Mouse (Mus musculus) embryonic facial prominence, embryonic 11.5 days (tissue): Measurements from ENCODE around the gene Ppox. TPM values are rescaled to one million over a fixed set of nuclear protein-coding genes. Genes with fewer than 3 reads are reported as not detected.

Source experiments
- ATAC-seq: fragments of 200-750 bp; cut with Nextera tagmentation; replicated peaks from 2 replicates; pipeline ENCODE4 v1.8.0; 2017; ENCODE audit warnings: low read depth; ENCODE audit not compliant: insufficient number of reproducible peaks, low FRiP score, low TSS enrichment
- DNase-seq: peaks from one replicate; pipeline ENCODE4 v3.0.0-alpha.2; 2015; ENCODE audit warnings: low spot score
- H3K27ac ChIP-seq: fragments of 300-500 bp; sonication (generic); replicated peaks from 2 replicates; pipeline ENCODE4 v1.5.1; 2014; ENCODE audit warnings: mild to moderate bottlenecking, low read depth, low read length, control low read depth
- H3K27me3 ChIP-seq: fragments of 300-500 bp; sonication (generic); 2 replicates; pipeline ENCODE4 v1.6.1; 2014; ENCODE audit warnings: mild to moderate bottlenecking, low read length, moderate library complexity, mixed read lengths; ENCODE audit not compliant: control insufficient read depth, insufficient read depth
- H3K36me3 ChIP-seq: fragments of 300-500 bp; sonication (generic); replicated peaks from 2 replicates; pipeline ENCODE4 v1.6.1; 2014; ENCODE audit warnings: low read depth, mild to moderate bottlenecking, low read length, moderate library complexity, mixed read lengths; ENCODE audit not compliant: control insufficient read depth, insufficient read depth
- H3K4me1 ChIP-seq: fragments of 300-500 bp; sonication (generic); 2 replicates; pipeline ENCODE4 v1.6.1; 2014; ENCODE audit warnings: low read length, mixed read lengths; ENCODE audit not compliant: control insufficient read depth, insufficient read depth
- H3K4me2 ChIP-seq: fragments of 300-500 bp; sonication (generic); 2 replicates; pipeline ENCODE4 v1.6.1; 2014; ENCODE audit warnings: low read depth, mild to moderate bottlenecking, control low read depth, low read length, moderate library complexity
- H3K4me3 ChIP-seq: fragments of 300-500 bp; sonication (generic); 2 replicates; pipeline ENCODE4 v1.5.1; 2014; ENCODE audit warnings: low read depth, low read length, control low read depth
- H3K9ac ChIP-seq: fragments of 300-500 bp; sonication (generic); replicated peaks from 2 replicates; pipeline ENCODE4 v1.6.1; 2014; ENCODE audit warnings: mild to moderate bottlenecking, control low read depth, low read length
- H3K9me3 ChIP-seq: fragments of 300-500 bp; sonication (generic); replicated peaks from 2 replicates; pipeline ENCODE4 v1.6.1; 2016; ENCODE audit warnings: mild to moderate bottlenecking, low read length, inconsistent platforms, mixed read lengths; ENCODE audit not compliant: control insufficient read depth
- WGBS: fragments of 180-500 bp; shearing (Covaris S2); extraction: QIAGEN DNeasy Blood & Tissue Kit; methylation state at CpG from one replicate; pipeline ENCODE4 v1.1.7; 2014; 5-methylcytosine and 5-hydroxymethylcytosine counted together
- polyA plus RNA-seq: library from polyadenylated mRNA; unstranded; fragments of >200 nt; fragmentation: Nextera tagmentation; extraction: Ambion mirVana; gene quantifications from 2 replicates; pipeline ENCODE4 v1.2.1, GENCODE M21; 2014

Gene Ppox
- polyA plus RNA-seq, 1 experiment from 2014 or later, result 58.3 TPM

DNA sequence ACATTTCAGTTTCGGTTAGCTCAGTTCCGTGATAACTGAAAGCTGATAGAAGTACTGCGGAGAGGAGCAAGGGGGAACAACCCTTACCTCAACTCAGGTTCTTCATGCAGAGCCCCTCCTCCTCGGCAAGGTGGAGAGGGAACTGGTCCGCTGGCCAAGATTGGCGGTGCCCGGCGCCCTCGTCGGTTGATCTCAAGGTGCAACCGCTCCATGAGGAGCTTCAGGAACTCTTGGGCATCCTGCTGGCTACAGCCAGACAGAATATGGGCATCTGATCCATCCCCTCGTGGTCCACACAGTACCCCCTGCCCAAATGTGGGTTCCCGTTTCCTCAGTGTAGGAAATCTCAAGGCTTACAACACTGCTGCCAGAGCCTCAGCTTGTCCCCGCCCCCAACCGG is 3.5 kb upstream of the Ppox start:
- no peak overlapping the region for H3K4me2 ChIP-seq
- no peak overlapping the region for H3K27ac ChIP-seq
- ATAC-seq (no peak), DNase-seq (no peak)
- no peak overlapping the region for H3K9ac ChIP-seq
- no peak overlapping the region for H3K4me3 ChIP-seq
- no peaks in the 10 kb centered on the region for H3K27me3 ChIP-seq
- no peaks in the 10 kb centered on the region; the same call in none of the 2 replicates for H3K36me3 ChIP-seq
- H3K9me3 ChIP-seq, result no peaks in the 10 kb centered on the region
- peaks cover 6% of the 10 kb centered on the region; the same call in 1 of the 2 replicates for H3K4me1 ChIP-seq
- WGBS, result 92% methylated on average over 15 of the region's 15 CpGs

DNA sequence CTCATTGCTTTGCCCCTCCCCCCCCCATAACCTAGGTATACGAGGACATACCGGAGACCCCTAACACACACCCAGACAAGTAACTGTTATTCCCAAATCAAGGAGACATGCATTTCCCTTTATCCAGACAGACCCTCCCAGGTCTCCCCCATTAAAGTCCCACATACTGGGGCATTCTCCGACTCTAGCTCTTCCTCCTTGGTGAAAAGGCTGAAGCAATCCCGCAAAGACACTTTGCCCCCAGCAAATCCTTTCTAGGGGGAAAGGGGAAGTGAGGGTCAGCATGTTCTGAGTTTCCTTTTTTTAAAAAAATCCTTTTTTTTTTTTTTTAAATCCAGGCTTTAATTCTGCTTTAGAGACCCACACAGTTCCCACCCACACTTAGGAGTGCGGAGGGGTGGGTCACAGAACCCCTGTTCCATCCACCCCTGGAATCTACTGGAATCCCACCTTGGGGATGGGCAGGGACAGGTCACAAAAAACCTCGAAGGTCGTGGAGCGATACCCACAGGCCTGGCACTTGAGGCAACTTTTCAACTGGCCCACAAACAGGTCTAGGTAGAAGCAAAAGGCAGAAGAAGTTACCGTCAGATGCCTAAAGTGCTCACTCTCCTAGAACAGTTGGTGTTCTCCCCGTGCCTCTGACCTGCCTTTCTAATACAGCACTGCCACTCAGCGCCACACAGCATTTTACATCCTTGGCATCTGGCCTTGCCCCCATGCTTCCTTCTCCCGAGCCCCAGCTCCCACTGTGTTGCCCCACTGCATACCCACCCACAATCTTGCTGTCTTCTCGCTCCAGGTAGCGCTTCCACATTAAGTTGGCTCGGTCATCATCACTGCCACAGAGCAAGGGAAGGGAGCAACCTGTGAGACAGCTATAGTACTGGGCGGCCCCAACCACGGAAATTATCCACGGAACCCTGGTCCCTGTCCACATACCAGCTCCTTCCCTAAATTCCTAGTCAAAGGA is 2.5 kb upstream of the Ppox start:
- Histone ChIP-seq H3K4me3 (no peak overlapping the region), H3K27ac (no peak overlapping the region), H3K9me3 (no peaks in the 10 kb centered on the region), H3K36me3 (no peaks in the 10 kb centered on the region), H3K27me3 (no peaks in the 10 kb centered on the region), H3K4me1 (peaks cover 6% of the 10 kb centered on the region; the same call in 1 of the 2 replicates), H3K4me2 (no peak overlapping the region), H3K9ac (no peak overlapping the region)
- DNase-seq (no peak), ATAC-seq (no peak)
- 93% methylated on average over 18 of the region's 18 CpGs for whole genome bisulfite sequencing

DNA sequence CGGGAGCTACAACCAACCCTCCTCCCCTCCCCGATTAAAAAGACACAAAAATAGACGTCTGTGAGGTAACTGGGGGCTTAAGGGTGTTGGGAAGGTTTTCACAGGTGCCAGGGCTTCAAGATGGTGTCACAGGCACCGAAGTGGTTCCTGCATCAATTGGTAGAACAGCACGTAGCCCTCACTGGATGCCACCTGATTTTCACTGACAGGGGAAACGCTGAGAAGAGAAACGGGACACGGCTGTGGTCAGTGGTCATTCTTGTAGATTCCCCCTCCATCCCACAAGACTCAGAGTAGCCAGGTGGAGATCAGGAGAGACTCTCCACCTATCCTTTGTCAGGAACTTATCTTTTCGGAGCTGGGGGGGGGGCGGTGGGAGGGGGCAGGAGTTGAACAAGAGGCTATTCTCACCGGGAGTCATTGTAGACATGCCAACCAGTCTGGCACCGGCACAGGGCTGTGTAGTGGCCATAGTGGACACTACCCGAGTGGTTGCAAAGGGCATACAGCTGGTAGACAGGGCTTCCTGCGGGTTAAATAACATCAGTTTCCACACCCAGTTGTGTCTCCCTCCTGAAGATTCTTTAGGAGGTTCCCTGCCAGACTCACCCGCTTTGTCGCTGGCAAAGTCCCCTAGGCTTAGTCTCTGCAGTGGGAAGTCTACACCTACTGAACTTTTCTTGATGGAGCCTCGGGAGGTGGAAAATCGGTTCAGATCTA is 1.3 kb upstream of the Ppox start:
- ATAC-seq (no peak), DNase-seq (no peak)
- Histone ChIP-seq H3K27ac (no peak overlapping the region), H3K4me1 (peaks cover 6% of the 10 kb centered on the region; the same call in 1 of the 2 replicates), H3K9me3 (no peaks in the 10 kb centered on the region), H3K27me3 (no peaks in the 10 kb centered on the region), H3K4me2 (no peak overlapping the region; the same call in 1 of the 2 replicates), H3K36me3 (no peaks in the 10 kb centered on the region), H3K4me3 (peak overlapping the region; percentile 47; the same call in 1 of the 2 replicates), H3K9ac (no peak overlapping the region)
- 82% methylated on average over 18 of the region's 18 CpGs for whole genome bisulfite sequencing

DNA sequence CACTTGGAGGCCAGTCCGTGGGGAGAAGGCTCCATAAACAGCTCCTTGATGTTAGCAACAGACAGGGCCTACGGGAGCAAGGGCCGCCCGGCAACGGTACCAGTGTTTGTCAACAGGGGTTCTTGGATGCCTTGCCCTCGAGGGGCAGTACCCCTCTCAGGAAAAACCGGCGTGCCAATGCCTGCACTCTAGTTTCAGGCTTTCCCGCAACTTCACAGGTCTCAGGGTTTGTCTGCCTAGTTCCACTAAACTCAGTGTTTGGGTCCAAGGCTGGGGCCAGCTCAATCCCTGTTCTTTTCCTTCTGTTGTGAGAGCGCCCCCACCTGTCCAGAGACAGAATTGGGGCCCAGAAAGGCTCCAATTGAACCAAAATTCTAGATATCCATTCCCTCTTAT is 540 bp upstream of the Ppox start:
- peak; percentile 82 for DNase-seq
- no peaks in the 10 kb centered on the region for H3K27me3 ChIP-seq
- H3K9me3 ChIP-seq, result no peaks in the 10 kb centered on the region
- H3K4me1 ChIP-seq, result peaks cover 6% of the 10 kb centered on the region; the same call in 1 of the 2 replicates
- H3K4me2 ChIP-seq, result peak overlapping the region; percentile 72
- H3K27ac ChIP-seq, result peak overlapping the region; percentile 81
- peak overlapping the region; percentile 64 for H3K9ac ChIP-seq
- WGBS, result 1% methylated on average over 10 of the region's 10 CpGs
- no peaks in the 10 kb centered on the region; the same call in 1 of the 2 replicates for H3K36me3 ChIP-seq
- H3K4me3 ChIP-seq, result peak overlapping the region; percentile 47
- ATAC-seq, result peak; percentile 12

DNA sequence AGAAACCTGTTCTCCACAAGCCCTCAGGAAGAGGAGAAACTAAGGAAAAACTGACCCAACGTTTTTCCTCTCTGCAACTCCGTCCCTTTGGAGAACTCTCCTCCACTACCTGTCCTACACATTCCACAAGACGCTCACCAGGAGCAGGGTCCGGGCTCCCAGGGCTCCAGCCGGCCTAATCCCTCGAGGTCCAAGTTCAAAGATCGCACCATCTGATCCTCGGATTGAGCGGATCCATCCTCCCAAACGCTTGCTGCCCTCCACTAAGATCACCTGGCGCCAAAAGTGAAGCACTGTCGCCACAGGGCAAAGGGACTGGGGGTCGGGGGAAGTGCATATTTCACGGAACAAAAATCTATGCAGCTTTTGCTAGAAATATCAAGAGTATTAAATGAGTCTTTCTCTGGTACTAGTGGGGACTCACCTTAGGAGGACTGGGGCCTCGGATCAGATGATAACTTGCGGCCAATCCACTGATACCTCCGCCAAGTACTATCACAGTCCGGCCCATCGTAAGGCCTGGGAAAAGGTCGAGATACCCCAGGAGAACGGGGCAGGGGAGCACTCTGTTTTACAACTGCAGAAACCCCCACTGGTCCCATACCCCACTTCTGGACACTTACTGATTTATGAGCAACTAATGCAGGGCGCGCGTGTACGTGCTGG is 603 bp downstream of the Ppox start:
- Histone ChIP-seq H3K9me3 (no peaks in the 10 kb centered on the region), H3K36me3 (peaks cover 3% of the 10 kb centered on the region), H3K4me3 (peak overlapping the region; percentile 70), H3K4me2 (peak overlapping the region; percentile 78), H3K4me1 (peaks cover 6% of the 10 kb centered on the region; the same call in 1 of the 2 replicates), H3K9ac (peak overlapping the region; percentile 78), H3K27me3 (no peaks in the 10 kb centered on the region), H3K27ac (no peak overlapping the region)
- WGBS, result 2% methylated on average over 25 of the region's 25 CpGs
- ATAC-seq (peak; percentile 2), DNase-seq (peak; percentile 12)

DNA sequence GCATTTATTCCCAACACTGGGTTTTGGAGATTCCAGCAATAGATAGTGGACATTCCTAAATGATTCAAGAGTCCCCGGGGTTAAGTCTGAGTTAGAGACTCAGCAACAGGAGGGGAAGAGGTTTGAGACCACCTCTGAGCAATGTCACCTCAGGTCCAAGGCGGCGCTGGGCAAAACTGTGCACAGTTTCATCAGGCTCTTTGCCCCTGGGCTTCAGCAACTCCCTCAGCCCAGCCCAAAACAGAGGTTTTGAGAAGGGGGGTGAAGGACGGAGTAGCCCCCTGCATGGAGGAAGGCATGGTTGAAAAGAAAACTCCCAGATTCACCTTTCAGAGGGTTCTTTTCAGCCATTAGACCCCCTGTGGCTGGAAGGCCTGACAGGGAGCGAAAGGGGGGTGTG is 1.3 kb downstream of the Ppox start:
- ATAC-seq (no peak), DNase-seq (no peak)
- 55% methylated on average over 5 of the region's 5 CpGs for WGBS
- H3K27me3 ChIP-seq, result no peaks in the 10 kb centered on the region
- H3K4me1 ChIP-seq, result peaks cover 6% of the 10 kb centered on the region; the same call in 1 of the 2 replicates
- no peaks in the 10 kb centered on the region for H3K9me3 ChIP-seq
- peak overlapping the region; percentile 78 for H3K4me2 ChIP-seq
- no peak overlapping the region for H3K27ac ChIP-seq
- peak overlapping the region; percentile 78 for H3K9ac ChIP-seq
- peaks cover 6% of the 10 kb centered on the region for H3K36me3 ChIP-seq
- H3K4me3 ChIP-seq, result peak overlapping the region; percentile 70

DNA sequence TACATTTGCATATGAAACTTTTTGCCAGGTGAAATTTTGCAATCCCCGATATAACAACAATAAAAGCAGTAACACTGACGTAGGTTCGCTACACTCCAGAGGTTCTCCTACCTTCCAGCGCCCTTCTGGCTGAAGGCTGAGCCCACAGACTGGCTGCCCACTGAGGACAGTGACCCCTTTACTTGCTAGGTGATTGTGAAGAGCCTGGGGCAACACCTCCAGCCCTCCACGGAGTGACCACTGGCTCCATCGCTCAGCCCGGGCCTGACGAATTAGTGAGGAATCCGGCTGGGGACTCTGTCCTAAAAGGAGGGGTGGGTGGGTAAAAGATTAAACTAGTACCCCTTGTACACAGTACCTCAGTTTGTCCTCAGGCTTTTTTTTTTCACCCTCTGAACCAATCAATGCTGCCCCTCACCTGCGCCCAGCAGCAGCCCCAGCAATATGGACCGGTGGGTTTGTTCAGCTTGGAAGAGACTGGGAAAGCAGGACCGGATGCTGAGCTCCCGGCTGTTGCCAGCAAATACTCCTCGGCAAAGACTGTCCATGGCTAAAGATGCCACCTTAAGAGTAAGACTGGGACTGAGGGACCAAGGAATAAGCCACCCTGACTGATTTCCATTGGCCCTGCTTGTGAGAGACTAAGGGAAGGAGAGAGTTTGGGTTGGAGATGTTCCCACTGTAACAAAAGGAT is 1.8 kb downstream of the Ppox start:
- no peak overlapping the region for H3K4me3 ChIP-seq
- ATAC-seq, result no peak
- peak overlapping the region; percentile 9; the same call in 1 of the 2 replicates for H3K9ac ChIP-seq
- H3K9me3 ChIP-seq, result no peaks in the 10 kb centered on the region
- H3K27me3 ChIP-seq, result no peaks in the 10 kb centered on the region
- peaks cover 6% of the 10 kb centered on the region for H3K36me3 ChIP-seq
- 84% methylated on average over 14 of the region's 14 CpGs for WGBS
- H3K4me2 ChIP-seq, result no peak overlapping the region
- no peak for DNase-seq
- no peak overlapping the region for H3K27ac ChIP-seq
- H3K4me1 ChIP-seq, result peaks cover 6% of the 10 kb centered on the region; the same call in 1 of the 2 replicates
